Mouse (Mus musculus): ENCODE data around the gene Gnat1. TPM values are rescaled to one million over a fixed set of nuclear protein-coding genes. Genes with fewer than 3 reads are reported as not detected.

The Gnat1 gene
- total RNA-seq, 2 experiments from 2014 or later = not detected

DNA sequence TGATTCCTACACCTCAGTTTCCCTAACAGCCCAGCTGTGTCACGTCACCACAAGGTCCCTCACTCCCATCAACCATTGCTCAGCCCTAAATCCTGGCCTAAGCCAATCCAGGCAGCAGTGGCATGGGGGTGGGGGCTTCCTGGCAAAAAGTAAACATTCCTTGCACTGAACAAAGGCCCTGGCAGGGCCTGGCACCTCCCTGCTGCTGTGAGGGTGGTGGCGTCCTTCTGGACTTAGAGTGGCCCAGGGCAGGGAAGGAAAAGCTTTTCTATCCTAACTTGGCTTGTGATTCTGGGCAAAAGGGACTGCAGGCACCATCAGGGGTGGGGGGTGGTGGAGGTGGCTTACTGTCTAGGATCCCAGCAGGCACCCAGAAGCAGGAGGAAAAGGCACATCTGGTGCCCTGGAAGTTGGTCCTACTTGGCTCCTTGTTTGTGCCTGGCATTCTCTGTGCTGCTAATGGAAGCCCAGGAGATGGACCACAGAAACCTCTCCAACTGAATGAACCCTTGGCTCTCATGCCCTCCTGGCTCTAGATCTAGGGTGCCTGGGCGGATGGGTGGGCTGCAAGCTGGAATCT is 23.2 kb upstream of the Gnat1 start:
- intact Hi-C loops (cut with DNase I) = no loop called here
- no peak for DNase-seq (ENCODE audit: low spot score)

DNA sequence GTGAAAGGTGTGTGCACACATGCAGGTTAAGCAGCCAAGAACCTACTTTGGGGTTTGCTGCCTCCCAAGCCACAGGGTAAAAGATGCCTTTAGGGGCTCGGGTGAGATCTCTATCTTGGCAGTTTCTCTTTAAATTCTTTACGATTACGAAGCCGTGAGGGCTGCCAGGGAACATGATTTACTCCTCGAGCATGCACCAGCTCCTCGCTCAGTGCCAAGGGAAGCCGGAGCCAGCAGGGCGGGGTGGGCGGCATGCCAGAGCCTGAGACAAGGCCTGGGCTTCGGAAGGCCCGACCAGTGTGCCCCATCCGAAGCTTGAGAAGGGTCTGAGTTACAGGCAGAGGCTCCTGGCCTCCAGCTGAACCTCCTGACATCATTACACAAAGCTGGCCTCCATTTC is 22.1 kb upstream of the Gnat1 start:
- peak; percentile 69 for DNase-seq (ENCODE audit: low spot score)
- intact Hi-C loops (cut with DNase I) = no loop called here

DNA sequence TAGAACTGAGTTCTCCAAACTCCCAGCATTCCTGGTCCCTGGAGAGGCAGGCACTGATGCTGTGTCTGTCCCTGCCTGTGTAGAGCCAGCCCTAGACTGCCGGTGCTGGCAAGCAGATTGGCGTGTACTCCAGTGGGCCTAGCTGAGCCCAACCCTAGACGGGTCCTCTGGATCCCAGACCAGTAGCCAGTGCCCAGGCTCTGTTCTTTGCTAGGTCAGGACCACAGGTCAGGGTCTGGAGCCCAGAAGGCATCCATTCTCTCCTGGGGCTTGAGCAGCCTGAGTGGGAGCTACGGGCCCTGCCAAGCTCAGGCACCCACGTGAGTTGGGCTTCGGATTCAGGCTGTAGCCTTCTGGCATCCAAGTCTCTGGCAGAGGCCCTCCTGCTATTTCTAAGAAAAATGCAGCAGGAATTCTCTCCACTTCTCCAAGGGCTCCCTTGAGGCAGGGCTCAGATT is 20.6 kb upstream of the Gnat1 start:
- DNase-seq (ENCODE audit: low spot score) = no peak
- intact Hi-C loops (cut with DNase I) = no loop called here

DNA sequence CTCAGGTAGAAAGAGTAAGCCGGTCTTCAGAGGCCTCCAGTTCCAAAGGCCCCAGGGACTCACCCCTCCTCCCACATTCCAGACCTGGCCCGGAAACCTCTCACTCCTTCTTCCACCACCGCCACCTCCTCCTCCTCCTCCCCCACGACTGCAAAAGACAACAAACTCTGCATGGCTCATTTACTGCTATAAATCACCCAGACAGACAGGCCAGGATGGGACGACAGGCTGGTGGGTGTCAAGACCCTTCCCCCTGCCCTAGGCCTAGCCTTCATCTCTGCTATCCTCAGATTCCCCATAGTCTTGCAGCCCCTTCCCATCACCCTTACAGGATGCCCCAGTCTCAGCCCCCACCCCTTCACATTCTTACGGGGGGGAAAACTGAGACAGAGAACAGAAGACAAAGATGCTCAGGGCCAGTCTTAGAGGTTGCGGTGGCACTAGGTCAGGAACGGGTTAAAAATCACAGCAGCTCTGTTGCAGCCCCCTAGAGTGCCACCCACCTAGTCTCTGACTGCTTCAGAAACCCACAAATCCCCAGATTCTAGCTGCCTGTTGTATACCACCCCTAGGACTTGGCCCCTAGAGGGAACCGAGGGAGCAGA is 20.0 kb upstream of the Gnat1 start:
- intact Hi-C loops (cut with DNase I) = no loop called here
- no peak for DNase-seq (ENCODE audit: low spot score)

DNA sequence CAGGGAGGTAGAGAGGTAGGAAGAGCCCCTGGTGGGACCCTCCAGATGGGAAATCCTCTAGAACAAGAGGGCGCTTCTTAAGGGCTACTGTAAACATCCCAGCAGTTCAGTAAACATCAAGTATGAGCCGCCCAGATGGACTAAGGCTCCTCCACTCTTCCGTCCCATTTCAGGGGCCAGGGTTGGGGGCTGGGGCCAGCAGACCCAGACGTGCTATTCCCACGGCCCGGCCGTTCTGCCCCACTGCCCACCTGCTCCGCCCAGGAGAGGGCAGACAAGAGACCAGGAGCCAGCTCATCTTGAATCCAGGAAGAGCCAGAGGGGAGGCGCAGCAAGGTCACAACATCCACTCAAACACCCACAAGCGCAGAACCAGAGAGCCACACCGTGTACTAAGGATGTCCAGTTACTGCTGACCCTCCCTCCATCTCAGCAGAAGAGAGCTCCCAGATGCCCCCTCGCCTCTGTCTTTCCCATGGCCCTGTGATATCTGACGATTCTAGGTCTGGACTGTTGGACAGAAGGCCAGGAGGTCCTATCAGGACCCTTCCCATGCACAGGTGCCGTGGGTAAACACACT is 19.2 kb upstream of the Gnat1 start:
- no peak for DNase-seq (ENCODE audit: low spot score)
- intact Hi-C loops (cut with DNase I) = no loop called here

DNA sequence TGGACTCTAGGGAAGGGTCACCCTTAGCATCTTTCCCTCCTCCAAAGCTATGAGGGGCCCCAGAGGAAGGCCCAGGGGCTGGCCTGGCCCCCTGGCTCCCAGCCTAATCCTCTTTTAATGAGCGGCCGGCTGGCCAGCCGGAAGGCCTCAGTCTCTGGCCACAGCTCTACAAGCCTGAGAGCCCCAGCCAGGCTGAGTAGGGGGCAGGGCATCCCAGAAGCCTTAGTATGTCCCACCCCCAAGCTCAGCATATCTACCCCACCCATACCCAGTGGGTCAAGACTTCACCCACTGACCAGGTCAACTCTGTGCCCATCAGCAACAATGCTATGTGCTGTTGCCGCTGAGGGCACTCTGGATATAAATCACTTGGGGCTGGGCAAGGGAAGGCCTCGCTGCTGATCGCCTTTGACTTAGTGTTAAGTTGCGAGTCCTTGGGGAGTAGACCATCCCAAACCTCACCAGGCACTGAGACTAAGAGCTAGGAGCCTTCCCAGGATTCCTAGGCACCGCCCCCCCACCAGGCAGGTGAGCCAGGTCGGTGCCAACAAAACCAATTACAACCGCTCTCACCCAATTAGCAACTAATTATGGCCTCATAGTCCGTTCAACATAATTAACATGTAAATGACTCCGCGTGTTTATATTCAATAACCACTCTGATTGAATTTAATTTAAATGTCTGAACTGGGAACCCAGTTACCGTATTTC is 18.5 kb upstream of the Gnat1 start:
- no peak for DNase-seq (ENCODE audit: low spot score)
- intact Hi-C loops (cut with DNase I) = no loop called here

DNA sequence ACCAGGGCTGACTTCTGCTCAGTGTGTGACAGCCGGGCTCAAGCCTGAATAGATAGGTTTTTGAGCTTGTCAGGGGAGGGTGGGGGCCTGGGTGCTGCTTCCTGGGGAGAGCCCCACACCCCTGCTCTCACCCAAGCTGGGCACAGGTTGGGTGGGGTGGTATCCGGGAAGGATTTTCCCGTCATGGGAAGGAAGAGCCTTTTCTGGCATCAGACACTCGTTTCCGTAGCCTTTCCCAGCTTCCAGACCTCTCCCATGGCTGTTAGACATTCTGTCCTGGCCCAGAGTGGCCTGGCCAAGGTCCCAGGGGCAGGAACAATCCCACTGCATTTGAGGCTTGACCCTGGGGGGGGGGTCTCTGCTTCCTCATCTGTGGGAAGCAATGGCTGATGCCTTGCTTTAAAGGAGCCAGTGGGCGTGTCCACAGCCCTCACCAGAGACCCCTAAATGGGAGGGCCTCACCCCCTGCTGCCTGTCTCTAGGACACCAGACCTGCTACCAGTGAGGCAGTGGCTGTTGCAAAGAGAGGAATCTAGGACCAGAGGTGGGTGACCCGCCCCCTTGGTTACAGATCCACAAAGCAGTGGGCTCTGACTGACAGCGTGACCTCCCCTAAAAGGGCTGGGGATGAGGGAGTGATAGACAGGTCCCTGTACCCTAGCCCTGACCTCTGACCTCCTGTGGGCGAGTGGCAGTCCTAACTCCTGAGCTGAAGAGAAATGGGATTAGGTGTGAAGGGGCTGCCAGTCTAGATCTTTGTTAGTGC is 17.5 kb upstream of the Gnat1 start:
- intact Hi-C loops (cut with DNase I) = no loop called here
- DNase-seq (ENCODE audit: low spot score) = no peak

DNA sequence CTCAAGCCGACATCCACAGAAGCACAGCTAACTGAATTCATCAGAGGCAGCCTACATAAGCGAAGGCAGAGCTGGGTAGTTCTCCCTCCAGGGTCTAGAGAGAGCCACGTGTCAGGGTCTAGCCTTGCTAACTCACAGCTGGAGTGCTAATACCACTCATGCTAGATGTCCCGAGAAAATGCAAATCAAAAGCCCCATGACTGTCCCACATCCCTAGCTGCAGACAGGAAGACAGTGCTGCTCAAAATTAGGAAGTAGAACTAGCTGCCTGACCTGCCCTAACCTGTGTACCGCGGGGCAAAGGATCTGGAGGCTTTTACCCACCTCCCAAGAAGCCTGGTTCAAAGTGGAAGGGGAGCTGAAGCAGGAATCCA is 16.6 kb upstream of the Gnat1 start:
- no peak for DNase-seq (ENCODE audit: low spot score)

DNA sequence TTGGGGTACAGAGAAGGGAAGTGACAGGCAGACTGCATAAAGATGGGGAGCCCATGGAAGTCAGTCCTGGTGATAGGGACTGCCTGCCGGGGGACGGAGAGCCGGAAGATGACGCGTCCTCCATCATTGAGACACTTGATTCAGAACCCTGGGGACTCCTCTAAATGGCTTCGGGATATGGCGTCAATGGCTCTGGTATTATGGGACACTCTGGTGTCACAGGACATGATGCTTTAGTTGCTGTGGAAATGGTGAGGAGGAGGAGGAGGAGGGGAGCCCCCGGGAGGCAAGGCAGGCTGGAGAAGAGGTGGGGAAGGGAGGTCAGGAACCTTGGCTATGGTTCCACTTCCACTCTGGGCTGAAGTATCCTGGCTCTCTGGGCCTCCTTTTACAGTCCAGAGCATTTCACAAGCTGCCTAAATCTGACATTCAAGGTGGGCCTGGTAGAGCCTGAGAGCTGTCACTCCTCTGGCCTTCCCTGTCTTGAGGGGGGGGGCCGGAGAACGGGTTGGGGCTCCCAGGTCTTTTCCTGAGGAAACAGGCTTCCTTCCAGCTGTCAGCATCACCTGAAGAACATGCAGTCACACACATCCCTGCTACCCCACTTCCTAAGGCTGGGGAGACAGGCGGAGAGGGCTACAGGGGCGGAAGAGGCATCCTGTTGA is 16.1 kb upstream of the Gnat1 start:
- no peak for DNase-seq (ENCODE audit: low spot score)
- intact Hi-C loops (cut with DNase I) = no loop called here

More for the DNA sequence above, 16.6 kb upstream of the Gnat1 start:
- intact Hi-C loops (cut with DNase I) = no loop called here

DNA sequence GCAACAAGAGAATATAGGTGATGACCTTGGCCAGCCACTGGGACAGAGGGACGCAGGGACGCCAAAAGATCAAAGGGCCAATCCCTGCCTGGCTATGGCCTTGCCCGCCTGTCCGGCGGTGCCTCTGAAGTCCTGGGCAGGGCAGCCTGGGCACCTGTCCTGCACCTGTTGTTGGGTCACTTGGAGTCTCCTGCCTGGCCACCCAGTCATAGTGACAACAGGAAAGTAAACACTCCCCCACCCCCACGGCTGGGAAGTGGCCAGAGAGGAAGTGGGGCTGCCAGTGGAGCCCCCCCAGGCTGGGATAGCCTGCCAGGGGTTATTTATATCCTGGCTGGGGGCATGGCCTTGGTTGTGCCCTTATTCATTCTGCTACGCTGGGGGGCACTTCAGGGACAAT is 15.1 kb upstream of the Gnat1 start:
- intact Hi-C loops (cut with DNase I) = no loop called here
- no peak for DNase-seq (ENCODE audit: low spot score)

DNA sequence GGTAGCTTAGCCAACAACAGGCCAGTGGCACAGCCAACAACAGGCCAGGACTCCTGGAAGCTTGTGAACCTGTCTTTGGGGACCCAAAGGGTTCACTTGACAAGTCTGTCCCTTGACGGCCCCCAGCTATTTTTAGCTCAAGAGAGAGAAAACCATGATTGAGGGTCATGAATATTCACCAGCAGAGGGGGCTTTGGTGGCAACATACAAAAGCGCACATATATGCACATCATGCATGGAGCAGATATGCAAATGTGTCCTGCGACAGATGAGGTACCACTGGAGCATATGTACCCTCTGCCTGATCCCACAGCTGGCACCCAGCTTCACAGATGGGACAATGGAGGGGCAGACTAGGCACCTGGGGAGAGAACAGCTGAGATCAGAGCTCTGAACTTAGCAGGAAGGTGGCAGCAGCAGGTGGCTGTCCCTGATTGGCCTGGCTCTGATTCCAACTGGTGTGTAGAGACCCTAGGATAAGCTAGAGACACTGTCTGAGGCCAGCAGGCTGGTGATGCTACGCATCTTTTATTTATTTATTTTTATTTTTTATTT is 14.0 kb upstream of the Gnat1 start:
- intact Hi-C loops (cut with DNase I) = no loop called here
- DNase-seq (ENCODE audit: low spot score) = no peak

DNA sequence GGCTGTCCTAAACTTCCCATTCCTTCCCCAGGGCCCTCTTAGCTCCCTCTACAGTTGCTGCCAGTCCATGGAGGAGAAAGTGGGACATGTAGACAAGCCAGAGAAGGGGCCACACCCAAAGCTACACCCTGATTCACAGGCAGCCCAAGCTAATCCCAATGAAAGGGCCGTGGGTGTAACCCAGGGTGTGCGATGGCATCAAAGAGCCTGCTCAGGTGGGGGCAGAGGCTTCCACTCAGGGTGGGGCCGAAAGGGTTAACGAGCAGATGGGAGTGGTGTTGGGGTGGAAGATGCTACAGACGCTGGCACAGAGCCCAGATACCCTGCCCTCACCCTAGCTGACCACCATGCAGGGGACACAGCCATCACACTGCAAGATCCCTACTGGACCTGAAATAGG is 13.3 kb upstream of the Gnat1 start:
- intact Hi-C loops (cut with DNase I) = no loop called here
- DNase-seq (ENCODE audit: low spot score) = no peak

DNA sequence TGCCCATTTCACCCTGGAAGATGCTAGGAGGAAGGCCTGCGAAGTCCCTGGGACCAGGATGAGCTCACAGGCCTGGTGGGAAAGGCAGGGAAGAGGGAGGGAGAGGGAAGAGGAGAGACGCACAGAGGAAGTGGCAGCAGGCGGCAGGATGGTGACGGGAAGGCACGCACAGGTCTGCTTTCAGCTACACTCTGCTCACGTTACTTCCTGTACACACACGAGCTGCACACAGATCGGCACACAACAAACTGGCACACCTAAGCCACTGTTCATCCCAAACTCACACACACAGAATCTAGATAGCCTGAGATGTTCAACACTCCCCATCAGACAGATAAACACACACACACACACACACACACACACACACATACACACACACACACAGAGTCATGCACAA is 10.9 kb upstream of the Gnat1 start:
- intact Hi-C loops (cut with DNase I) = no loop called here
- DNase-seq (ENCODE audit: low spot score) = no peak

DNA sequence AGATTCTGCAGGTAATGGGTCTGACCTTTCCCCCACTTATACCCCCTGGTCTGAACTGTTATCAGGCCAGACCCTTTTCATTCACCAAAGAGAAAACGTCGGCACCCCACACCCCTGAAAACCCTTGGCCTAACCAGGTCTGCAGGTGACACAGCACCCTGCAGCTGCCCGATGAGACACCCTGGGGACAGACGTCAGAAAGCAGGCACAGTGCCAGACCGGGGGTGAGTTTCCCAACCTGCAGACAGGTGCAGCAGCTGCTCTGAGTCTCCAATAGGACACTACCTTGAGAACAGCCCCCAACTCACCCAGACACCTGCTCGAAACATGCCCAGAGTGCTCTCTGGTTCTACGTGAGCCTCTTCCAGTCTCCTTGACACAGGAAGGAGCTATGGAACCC is 9.4 kb upstream of the Gnat1 start:
- intact Hi-C loops (cut with DNase I) = no loop called here
- no peak for DNase-seq (ENCODE audit: low spot score)

DNA sequence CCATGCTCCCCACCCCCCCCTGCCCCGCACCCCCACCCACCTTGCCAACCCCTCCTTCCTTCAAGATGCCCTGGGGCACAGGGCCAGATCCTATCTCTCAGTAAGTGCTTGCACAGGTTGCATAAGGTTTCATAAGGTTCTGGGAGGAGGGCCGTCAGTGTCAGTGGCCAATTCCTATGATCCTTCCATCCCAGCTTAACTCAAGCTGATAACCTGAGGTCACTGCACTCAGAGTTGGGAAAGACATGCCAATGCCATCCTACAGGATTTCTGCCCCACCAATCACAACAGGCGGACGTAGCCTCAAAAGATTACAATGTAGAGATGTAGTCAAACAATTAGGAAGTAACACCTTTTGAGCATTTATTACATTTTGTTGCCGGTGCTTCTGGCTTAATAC is 8.9 kb upstream of the Gnat1 start:
- no peak for DNase-seq (ENCODE audit: low spot score)
- intact Hi-C loops (cut with DNase I) = no loop called here

DNA sequence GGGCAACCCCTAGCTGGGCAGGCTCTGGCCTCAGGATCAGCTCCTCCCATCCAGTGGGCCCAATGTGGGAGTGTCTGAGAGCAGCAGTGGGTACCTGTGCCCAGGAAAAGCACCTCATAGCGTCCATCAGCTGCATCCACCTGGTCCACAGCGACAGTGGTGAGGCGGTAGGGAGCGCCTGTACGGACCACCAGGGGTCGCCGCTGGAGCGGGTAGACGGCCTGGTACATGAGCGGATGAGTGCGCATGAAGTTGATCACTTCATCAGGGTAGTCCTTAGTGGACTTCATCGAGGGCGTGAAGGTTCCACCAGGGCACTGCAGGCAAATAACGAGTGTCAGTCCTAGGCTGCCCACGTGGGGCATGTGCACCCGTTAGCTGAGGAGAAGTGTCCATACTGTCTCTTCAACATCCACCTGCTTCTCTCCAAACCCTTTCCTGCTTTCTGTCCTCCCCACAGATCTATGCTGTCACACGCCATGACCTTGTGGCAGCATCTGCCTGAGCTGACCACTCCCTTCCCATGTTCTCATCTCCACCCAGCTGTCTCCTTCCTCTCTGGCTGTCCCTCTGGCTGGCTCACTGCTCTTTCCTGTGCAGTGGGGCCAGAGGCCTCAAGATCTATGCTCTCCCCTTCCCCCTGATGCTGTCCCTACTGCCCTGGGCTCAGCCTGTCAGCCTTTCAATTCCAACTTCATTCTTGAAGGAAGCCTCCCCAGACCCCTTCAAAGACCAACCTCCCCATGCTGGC is 5.9 kb upstream of the Gnat1 start:
- intact Hi-C loops (cut with DNase I) = no loop called here
- no peak for DNase-seq (ENCODE audit: low spot score)

DNA sequence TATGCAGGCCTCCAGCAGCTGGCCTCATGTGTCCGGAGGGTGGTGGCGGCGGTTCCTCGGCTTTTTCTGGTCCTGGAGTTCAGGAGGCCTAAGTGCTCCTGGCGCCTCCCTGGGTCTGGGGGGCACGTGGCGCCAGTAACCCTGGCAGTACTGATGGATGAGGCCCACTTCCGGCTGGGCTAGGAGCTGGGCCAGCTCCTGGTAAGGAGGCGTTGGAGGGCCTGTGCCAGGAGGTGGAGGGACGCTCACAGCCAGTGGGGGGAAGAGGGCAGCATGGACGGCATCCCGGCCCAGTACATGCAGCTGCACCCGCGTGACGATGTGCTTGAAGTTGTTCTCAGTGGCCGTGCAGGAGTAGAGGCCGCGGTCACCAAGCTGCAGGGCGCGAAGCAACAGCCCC is 2.9 kb upstream of the Gnat1 start:
- DNase-seq (ENCODE audit: low spot score) = no peak
- intact Hi-C loops (cut with DNase I) = no loop called here

DNA sequence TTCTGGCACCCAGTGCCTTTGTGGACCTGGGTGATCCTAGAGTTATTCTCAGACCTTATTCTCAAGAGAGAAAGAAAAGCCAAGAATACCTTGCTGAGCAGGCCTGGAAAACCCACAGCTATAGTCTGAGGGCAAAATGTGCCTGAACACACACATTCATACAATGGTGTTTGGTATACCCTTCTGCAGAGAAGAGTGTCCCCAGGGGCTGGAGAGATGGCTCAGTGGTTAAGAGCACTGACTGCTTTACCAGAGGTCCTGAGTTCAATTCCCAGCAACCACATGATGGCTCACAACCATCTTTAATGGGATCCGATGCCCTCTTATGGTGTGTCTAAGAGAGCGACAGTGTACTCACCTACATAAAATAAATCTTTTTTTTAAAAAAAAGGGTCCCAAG is 651 bp downstream of the Gnat1 start:
- intact Hi-C loops (cut with DNase I) = no loop called here
- no peak for DNase-seq (ENCODE audit: low spot score)
